Mouse (Mus musculus) embryonic facial prominence, embryonic 15.5 days (tissue): Measurements from ENCODE around the gene Ell. TPM values are rescaled to one million over a fixed set of nuclear protein-coding genes. Genes with fewer than 3 reads are reported as not detected.

Experiments
- ATAC-seq: fragments of 200-750 bp; cut with Nextera tagmentation; 2 replicates; pipeline ENCODE4 v1.8.0; 2017; ENCODE audit warnings: low read depth, moderate TSS enrichment; ENCODE audit not compliant: insufficient number of reproducible peaks, low FRiP score, low TSS enrichment
- H3K27ac ChIP-seq: fragments of 300-500 bp; sonication (generic); replicated peaks from 2 replicates; pipeline ENCODE4 v1.5.1; 2015; ENCODE audit warnings: mild to moderate bottlenecking, inconsistent platforms
- H3K27me3 ChIP-seq: fragments of 300-500 bp; sonication (generic); 2 replicates; pipeline ENCODE4 v1.6.1; 2015; ENCODE audit warnings: inconsistent platforms
- H3K36me3 ChIP-seq: fragments of 300-500 bp; sonication (generic); 2 replicates; pipeline ENCODE4 v1.6.1; 2015; ENCODE audit warnings: mild to moderate bottlenecking, inconsistent platforms
- H3K4me1 ChIP-seq: fragments of 300-500 bp; sonication (generic); 2 replicates; pipeline ENCODE4 v1.6.1; 2015; ENCODE audit warnings: inconsistent platforms
- H3K4me2 ChIP-seq: fragments of 300-500 bp; sonication (generic); replicated peaks from 2 replicates; pipeline ENCODE4 v1.6.1; 2015; ENCODE audit warnings: mild to moderate bottlenecking, inconsistent platforms
- H3K4me3 ChIP-seq: fragments of 300-500 bp; sonication (generic); replicated peaks from 2 replicates; pipeline ENCODE4 v1.5.1; 2015; ENCODE audit warnings: mild to moderate bottlenecking, inconsistent platforms
- H3K9ac ChIP-seq: fragments of 300-500 bp; sonication (generic); 2 replicates; pipeline ENCODE4 v1.6.1; 2015; ENCODE audit warnings: inconsistent platforms
- H3K9me3 ChIP-seq: fragments of 300-500 bp; sonication (generic); replicated peaks from 2 replicates; pipeline ENCODE4 v1.6.1; 2016; ENCODE audit warnings: inconsistent platforms
- WGBS: fragments of 180-500 bp; shearing (Covaris S2); methylation state at CpG from one replicate; pipeline ENCODE4 v1.1.7; 2015; 5-methylcytosine and 5-hydroxymethylcytosine counted together
- polyA plus RNA-seq: library from polyadenylated mRNA; unstranded; fragments of >200 nt; fragmentation: Nextera tagmentation; extraction: Ambion mirVana; gene quantifications from 2 replicates; pipeline ENCODE4 v1.2.1, GENCODE M21; 2015

Ell gene
- polyA plus RNA-seq, 1 experiment from 2014 or later: 22.7 TPM

DNA sequence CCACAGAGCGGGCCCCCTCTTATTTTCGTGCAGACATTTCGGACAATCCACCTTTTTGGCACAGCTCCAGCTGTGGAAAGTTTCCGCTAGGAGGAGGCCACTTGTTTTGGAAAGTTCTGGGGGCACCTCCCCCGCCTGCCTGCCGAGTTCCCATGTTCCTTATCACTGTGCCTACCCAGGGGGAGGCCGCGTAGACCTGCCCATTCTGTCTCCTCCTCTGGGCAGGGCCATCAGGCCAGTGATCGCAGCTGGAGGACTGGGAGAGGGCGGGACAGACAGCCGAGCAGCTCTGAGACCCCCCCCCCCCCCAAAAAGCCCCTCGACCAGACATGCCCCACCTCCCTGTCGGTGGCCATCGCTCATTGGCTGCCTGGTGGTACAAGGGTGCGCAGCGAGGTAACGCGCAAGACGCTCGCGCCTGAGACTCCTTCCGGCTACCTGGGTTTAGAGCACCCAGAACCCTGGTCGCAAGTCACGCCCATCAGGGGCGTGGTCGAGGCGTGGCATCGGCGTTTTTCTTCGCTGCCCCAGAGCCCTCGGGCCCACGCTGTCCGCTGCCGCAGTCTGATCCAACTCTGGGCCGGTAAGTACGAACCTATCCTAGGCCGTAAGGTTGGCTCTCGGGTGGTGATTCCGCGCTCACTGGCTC lies 54.8 kb downstream of the Ell start, which contains the start of gene Isyna1:
Gene Isyna1 (plus strand): TSS at position 413 of the 649 bp plus-strand sequence.
- Histone ChIP-seq H3K27ac (peak within 1 kb of the TSS; percentile 83), H3K9ac (peak within 1 kb of the TSS; percentile 61), H3K27me3 (no peaks in the 10 kb centered on the region), H3K36me3 (peaks cover 42% of the 10 kb centered on the region), H3K9me3 (no peaks in the 10 kb centered on the region), H3K4me2 (peak within 1 kb of the TSS; percentile 98), H3K4me1 (peaks cover 57% of the 10 kb centered on the region), H3K4me3 (peak within 1 kb of the TSS; percentile 58)
- peak; percentile 89 for ATAC-seq
- under 1% methylated on average over 39 of the region's 40 CpGs for WGBS

DNA sequence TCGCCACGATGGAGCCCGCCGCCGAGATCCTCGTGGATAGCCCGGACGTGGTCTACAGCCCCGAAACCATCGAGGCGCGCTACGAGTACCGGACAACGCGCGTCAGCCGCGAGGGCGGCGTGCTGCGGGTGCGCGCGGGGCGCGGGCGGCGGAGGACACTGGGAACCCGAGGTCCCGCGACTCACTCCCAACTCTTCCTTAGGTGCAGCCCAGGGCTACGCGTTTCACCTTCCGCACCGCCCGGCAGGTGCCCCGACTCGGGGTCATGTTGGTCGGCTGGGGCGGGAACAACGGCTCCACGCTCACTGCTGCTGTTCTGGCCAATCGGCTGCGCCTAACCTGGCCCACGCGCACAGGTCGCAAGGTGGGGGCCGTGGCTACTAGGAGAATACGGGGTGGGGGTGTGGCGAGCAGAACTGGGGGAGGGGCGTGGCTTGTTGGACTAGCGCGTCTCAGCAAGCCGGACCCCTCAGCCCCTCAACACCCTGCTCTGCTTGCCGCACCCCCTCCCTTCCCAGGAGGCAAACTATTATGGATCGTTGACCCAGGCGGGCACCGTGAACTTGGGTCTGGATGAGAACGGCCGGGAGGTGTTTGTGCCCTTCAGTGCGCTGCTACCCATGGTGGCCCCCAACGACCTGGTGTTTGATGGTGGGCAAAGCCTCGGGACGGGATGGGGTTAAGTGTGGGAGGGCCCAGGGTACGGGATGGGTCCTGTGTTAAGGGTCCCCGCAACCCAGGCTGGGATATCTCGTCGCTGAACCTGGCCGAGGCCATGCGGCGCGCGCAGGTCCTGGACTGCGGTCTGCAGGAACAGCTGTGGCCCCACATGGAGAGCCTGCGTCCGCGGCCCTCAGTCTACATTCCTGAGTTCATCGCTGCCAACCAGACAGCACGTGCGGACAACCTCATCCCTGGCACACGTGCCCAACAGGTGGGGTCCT lies 55.6 kb downstream of the Ell start:
- H3K4me1 ChIP-seq: peaks cover 63% of the 10 kb centered on the region
- peaks cover 34% of the 10 kb centered on the region for H3K36me3 ChIP-seq
- no peaks in the 10 kb centered on the region for H3K9me3 ChIP-seq
- H3K27me3 ChIP-seq: no peaks in the 10 kb centered on the region
- peak overlapping the region; percentile 58 for H3K4me3 ChIP-seq
- H3K9ac ChIP-seq: peak overlapping the region; percentile 61
- 9% methylated on average over 82 of the region's 82 CpGs for WGBS
- no peak for ATAC-seq
- peak overlapping the region; percentile 98 for H3K4me2 ChIP-seq
- H3K27ac ChIP-seq: peak overlapping the region; percentile 83

DNA sequence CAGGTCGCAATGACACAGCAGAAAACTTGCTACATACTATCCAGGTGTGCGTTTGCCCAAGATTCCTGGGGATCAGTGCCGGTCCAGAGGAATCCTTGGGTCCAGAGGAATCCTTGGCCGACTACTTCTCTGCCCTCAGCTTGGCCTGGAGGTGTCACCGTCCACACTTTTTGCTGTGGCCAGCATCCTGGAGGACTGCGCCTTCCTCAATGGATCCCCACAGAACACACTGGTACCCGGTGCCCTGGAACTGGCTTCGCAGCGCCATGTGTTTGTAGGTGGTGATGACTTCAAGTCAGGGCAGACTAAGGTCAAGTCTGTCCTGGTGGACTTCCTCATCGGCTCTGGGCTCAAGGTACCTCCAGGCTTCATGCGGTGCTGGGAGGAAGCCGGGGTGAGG lies 56.6 kb downstream of the Ell start:
- WGBS: 91% methylated on average over 12 of the region's 12 CpGs

DNA sequence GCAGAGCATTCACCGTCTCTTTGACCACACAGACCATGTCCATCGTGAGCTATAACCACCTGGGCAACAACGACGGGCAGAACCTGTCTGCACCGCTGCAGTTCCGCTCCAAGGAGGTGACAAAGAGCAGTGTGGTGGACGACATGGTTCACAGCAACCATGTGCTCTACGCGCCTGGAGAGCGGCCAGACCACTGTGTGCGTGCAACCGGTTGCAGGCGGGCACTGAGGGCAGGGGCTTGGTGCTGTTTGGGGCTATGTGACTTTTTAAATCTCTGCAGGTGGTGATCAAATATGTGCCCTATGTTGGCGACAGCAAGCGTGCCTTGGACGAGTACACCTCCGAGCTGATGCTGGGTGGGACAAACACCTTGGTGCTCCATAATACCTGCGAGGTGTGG lies 57.0 kb downstream of the Ell start:
- Histone ChIP-seq H3K27me3 (no peaks in the 10 kb centered on the region), H3K4me2 (no peak overlapping the region), H3K9ac (no peak overlapping the region), H3K9me3 (no peaks in the 10 kb centered on the region), H3K27ac (no peak overlapping the region), H3K4me1 (peaks cover 74% of the 10 kb centered on the region), H3K36me3 (peaks cover 24% of the 10 kb centered on the region), H3K4me3 (0 out of 2 replicates have a peak overlapping the region, but pooled peaks have one; percentile 58)
- no peak for ATAC-seq
- 91% methylated on average over 18 of the region's 18 CpGs for WGBS

More for the DNA sequence above, 56.6 kb downstream of the Ell start:
- H3K27ac ChIP-seq: no peak overlapping the region
- H3K4me2 ChIP-seq: peak overlapping the region; percentile 98; the same call in 1 of the 2 replicates
- H3K4me1 ChIP-seq: peaks cover 69% of the 10 kb centered on the region
- H3K9ac ChIP-seq: no peak overlapping the region
- ATAC-seq: no peak
- H3K4me3 ChIP-seq: peak overlapping the region; percentile 58; the same call in 1 of the 2 replicates
- H3K9me3 ChIP-seq: no peaks in the 10 kb centered on the region
- no peaks in the 10 kb centered on the region for H3K27me3 ChIP-seq
- peaks cover 25% of the 10 kb centered on the region for H3K36me3 ChIP-seq

DNA sequence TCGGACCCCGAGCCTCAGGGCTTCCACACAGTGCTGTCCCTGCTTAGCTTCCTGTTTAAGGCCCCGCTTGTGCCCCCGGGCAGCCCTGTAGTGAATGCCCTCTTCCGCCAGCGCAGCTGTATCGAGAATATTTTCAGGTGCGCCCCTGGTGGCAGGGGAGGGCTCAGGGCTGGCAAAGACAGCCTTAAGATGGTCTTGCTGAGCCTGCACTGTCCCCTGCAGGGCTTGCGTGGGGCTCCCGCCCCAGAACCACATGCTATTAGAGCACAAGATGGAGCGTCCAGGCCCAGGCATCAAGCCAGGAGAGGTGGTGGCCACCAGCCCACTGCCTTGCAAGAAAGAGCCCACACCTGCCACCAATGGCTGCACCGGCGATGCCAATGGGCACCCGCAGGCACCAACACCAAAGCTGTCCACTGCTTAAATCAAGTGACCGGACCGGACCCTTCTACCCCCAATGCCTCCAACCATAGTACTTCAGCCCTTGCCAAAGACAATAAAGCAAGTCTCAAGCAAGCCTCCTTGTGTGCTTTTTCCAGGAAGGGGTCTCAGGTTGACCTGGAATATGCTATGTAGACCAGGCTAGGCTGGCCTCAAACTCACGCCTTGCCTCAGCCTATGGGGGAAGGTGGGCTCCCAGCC lies 57.6 kb downstream of the Ell start:
- Histone ChIP-seq H3K9me3 (no peaks in the 10 kb centered on the region), H3K4me2 (peak overlapping the region; percentile 85), H3K9ac (no peak overlapping the region), H3K4me1 (peaks cover 77% of the 10 kb centered on the region), H3K36me3 (peaks cover 21% of the 10 kb centered on the region), H3K27me3 (no peaks in the 10 kb centered on the region), H3K27ac (no peak overlapping the region), H3K4me3 (peak overlapping the region; percentile 50)
- 79% methylated on average over 17 of the region's 17 CpGs for WGBS
- ATAC-seq: no peak

DNA sequence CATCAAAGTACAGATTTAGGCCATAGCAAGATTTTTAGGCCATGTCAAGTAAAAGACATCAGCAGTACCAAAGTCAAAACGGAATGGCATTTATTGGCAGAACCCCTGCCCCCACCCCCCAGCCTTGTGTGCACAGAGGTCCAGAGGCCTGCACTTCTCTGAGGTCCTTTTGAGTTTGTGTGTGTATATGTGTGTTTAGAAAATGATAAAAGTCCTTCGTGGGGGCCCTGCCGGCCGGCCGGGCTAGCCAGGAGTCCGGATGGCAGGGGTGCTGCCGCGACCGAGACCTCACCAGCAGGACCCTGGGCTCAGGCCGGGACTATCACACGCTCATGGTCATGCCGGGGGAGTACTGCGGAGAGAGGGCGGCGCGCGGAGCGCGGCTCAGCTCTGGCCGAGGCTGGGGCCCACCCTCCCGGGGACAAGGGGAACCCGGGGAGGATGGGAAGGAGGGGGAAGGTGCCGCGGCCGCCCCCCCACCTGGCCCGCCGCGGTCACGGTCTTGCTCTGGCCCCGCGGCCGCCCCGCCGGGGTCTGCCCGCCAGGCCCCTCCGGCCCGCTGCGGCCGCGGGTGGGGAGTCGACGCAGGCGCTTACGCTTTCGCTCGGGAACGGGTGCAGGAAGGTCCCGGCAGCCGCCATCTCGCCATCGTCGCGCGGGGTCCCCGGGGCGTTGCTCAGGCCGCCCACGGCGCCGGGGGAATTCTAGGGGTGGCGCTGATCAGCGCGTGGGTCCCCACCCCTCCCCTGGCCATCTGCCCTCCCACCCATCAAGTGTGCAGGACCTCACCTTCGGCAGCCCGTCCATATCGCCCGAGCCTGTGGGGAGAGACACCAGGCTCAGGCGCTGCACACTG lies 58.4 kb downstream of the Ell start:
- Histone ChIP-seq H3K27ac (peak overlapping the region; percentile 68), H3K4me3 (peak overlapping the region; percentile 50), H3K36me3 (peaks cover 24% of the 10 kb centered on the region), H3K27me3 (no peaks in the 10 kb centered on the region), H3K4me1 (peaks cover 77% of the 10 kb centered on the region), H3K4me2 (peak overlapping the region; percentile 85), H3K9me3 (no peaks in the 10 kb centered on the region), H3K9ac (peak overlapping the region; percentile 47)
- ATAC-seq: no peak
- 10% methylated on average over 43 of the region's 68 CpGs for WGBS

DNA sequence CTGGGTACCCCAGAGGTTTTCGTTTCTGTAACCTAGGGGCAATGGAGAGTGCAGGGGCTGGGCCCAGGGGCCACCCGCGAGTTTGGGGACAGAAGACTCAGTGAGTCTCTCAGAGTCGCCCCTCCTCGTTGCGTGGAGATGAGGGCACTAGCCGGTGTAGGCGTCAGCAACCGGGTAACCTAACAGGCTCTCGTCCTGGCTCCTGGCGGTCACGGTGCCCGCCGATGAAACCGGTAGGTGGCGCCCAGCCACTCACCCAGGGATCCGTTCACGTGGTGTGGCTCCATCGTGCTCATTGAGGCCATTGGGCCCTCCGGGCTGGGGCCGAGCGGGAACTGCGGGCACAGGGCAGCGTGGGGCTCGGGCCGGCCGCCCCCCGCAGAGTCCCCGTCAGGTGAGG lies 59.0 kb downstream of the Ell start:
- H3K36me3 ChIP-seq: peaks cover 27% of the 10 kb centered on the region
- H3K27ac ChIP-seq: peak overlapping the region; percentile 68
- H3K4me1 ChIP-seq: peaks cover 72% of the 10 kb centered on the region
- ATAC-seq: 0 out of 2 replicates have a peak, but pooled peaks have one; percentile 17
- no peaks in the 10 kb centered on the region for H3K27me3 ChIP-seq
- peak overlapping the region; percentile 85 for H3K4me2 ChIP-seq
- peak overlapping the region; percentile 47 for H3K9ac ChIP-seq
- 3% methylated on average over 29 of the region's 29 CpGs for WGBS
- H3K4me3 ChIP-seq: peak overlapping the region; percentile 50
- no peaks in the 10 kb centered on the region for H3K9me3 ChIP-seq

DNA sequence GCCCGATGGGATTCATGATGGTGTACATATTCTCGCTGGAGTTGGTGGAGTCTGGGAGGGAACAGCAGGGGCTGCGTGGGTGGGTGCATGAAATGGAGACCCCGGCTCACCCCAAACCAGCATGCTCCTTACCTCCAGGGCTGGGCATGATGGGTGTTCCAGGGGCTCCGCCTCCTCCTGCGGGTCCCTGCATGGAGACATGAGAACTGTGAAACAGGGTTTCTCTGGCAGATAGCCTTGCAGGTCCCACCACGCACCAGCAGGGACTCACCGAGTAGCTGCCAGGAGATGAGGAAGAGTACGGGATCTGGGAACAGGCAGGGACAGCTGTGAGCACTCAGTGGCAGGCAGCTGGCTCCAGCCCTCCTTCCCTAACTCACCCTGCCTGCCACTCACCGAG lies 59.5 kb downstream of the Ell start:
- peaks cover 27% of the 10 kb centered on the region for H3K36me3 ChIP-seq
- no peak for ATAC-seq
- H3K4me1 ChIP-seq: peaks cover 68% of the 10 kb centered on the region
- peak overlapping the region; percentile 68 for H3K27ac ChIP-seq
- WGBS: 15% methylated on average over 10 of the region's 10 CpGs
- H3K9ac ChIP-seq: no peak overlapping the region; the same call in 1 of the 2 replicates
- no peaks in the 10 kb centered on the region for H3K9me3 ChIP-seq
- H3K27me3 ChIP-seq: no peaks in the 10 kb centered on the region
- peak overlapping the region; percentile 85 for H3K4me2 ChIP-seq
- H3K4me3 ChIP-seq: peak overlapping the region; percentile 50

DNA sequence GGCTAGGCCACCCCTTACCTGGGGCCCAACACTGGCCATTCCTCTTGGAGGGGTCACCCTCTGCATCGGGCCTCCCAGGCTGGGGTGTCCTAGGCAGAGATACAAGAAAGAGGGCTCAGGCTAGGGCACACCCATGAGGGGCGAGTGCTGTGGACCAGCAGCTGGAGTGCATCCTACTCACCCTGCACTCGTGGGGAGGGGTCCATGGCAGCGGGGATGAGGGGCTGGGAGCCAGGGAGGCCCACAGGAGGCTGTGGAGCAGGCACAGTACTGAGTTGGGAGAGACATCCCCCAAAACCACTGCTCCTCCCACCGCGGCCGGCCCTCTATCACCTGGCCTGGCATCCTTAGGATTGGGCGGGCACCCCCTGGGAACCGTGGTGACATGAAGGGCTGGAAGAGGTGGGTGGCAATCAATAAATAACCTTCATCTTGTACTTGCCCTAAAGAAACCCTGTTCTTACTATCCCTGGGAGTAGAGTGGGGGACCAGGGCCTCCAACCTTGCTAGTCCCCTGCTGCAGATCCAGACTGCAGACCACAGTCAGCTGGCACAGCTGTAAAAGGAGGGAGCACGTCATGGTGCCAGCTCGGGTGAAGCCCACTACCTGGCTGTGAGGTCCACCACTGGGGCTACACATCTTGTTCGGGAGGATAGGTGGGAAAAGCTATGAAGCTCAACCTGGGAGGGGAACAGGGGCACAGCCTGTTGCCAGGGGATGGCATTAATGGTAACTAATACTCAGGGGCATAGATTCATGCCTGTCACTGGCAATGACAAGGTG lies 60.4 kb downstream of the Ell start:
- Histone ChIP-seq H3K9ac (no peak overlapping the region), H3K27ac (no peak overlapping the region)
- no peak for ATAC-seq

More for the DNA sequence above, 60.4 kb downstream of the Ell start:
- Histone ChIP-seq H3K4me3 (no peak overlapping the region), H3K4me2 (no peak overlapping the region), H3K9me3 (no peaks in the 10 kb centered on the region), H3K4me1 (peaks cover 62% of the 10 kb centered on the region), H3K36me3 (peaks cover 27% of the 10 kb centered on the region), H3K27me3 (no peaks in the 10 kb centered on the region)
- WGBS: 82% methylated on average over 12 of the region's 12 CpGs
